Mouse (Mus musculus) stomach, embryonic 16.5 days (tissue): ENCODE data around the gene Adamts2. TPM values are rescaled to one million over a fixed set of nuclear protein-coding genes. Genes with fewer than 3 reads are reported as not detected.

ENCODE experiments used
- ATAC-seq: fragments of 200-750 bp; cut with Nextera tagmentation; 2 replicates; pipeline ENCODE4 v1.8.0; 2017; ENCODE audit warnings: moderate number of reproducible peaks, moderate TSS enrichment; ENCODE audit not compliant: insufficient read depth, low FRiP score
- H3K27ac ChIP-seq: fragments of 300-500 bp; sonication (generic); 2 replicates; pipeline ENCODE4 v1.5.1; 2014; ENCODE audit warnings: low read length
- H3K27me3 ChIP-seq: fragments of 300-500 bp; sonication (generic); 2 replicates; pipeline ENCODE4 v1.6.1; 2014; ENCODE audit warnings: low read length, control low read depth, mixed read lengths; ENCODE audit not compliant: control insufficient read depth, insufficient read depth
- H3K36me3 ChIP-seq: fragments of 300-500 bp; sonication (generic); 2 replicates; pipeline ENCODE4 v1.6.1; 2014; ENCODE audit warnings: low read length; ENCODE audit not compliant: control insufficient read depth, insufficient read depth
- H3K4me1 ChIP-seq: fragments of 300-500 bp; sonication (generic); 2 replicates; pipeline ENCODE4 v1.6.1; 2014; ENCODE audit warnings: low read length, control low read depth, mixed read lengths; ENCODE audit not compliant: control insufficient read depth, insufficient read depth
- H3K4me2 ChIP-seq: fragments of 300-500 bp; sonication (generic); 2 replicates; pipeline ENCODE4 v1.6.1; 2014; ENCODE audit warnings: low read depth, low read length, mixed read lengths
- H3K4me3 ChIP-seq: fragments of 300-500 bp; sonication (generic); replicated peaks from 2 replicates; pipeline ENCODE4 v1.5.1; 2014; ENCODE audit warnings: mild to moderate bottlenecking, low read length
- H3K9ac ChIP-seq: fragments of 300-500 bp; sonication (generic); 2 replicates; pipeline ENCODE4 v1.6.1; 2014; ENCODE audit warnings: low read length
- H3K9me3 ChIP-seq: fragments of 300-500 bp; sonication (generic); replicated peaks from 2 replicates; pipeline ENCODE4 v1.6.1; 2016; ENCODE audit warnings: low read length, control low read depth; ENCODE audit not compliant: control insufficient read depth
- WGBS: fragments of 180-500 bp; shearing (Covaris S2); extraction: QIAGEN DNeasy Blood & Tissue Kit; methylation state at CpG from one replicate; pipeline ENCODE4 v1.1.7; 2014; 5-methylcytosine and 5-hydroxymethylcytosine counted together
- polyA plus RNA-seq: library from polyadenylated mRNA; unstranded; fragments of >200 nt; fragmentation: Nextera tagmentation; extraction: Ambion mirVana; gene quantifications from 2 replicates; pipeline ENCODE4 v1.2.1, GENCODE M21; 2015

Gene Adamts2
- polyA plus RNA-seq, 1 experiment from 2014 or later, result 13.3 TPM

DNA sequence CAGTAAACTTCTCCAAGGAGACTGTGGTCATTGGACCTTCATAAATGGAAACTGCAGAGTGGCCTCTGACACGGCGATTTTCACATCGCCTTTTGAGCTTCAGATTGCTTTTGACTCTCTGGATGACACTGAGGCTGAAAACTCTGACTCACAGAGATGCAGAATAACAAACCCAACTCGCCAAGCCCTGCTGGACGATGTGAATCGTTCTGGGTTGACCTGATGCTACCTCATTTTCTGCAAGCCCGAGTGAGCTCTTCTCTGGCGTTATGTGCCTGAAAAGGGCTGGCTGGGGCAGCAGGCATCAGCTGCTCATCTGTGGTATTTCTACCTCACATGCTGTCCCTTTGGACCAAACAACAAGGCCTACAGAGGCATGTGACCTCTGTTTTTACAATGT is 98.6 kb downstream of the Adamts2 start:
- no peak for ATAC-seq
- no peak overlapping the region for H3K9ac ChIP-seq
- no peak overlapping the region for H3K27ac ChIP-seq
- no peaks in the 10 kb centered on the region for H3K9me3 ChIP-seq
- no peak overlapping the region for H3K4me3 ChIP-seq
- no peak overlapping the region for H3K4me2 ChIP-seq
- no peaks in the 10 kb centered on the region for H3K27me3 ChIP-seq
- no peaks in the 10 kb centered on the region for H3K4me1 ChIP-seq
- no peaks in the 10 kb centered on the region for H3K36me3 ChIP-seq
- 89% methylated on average over 8 of the region's 8 CpGs for WGBS

DNA sequence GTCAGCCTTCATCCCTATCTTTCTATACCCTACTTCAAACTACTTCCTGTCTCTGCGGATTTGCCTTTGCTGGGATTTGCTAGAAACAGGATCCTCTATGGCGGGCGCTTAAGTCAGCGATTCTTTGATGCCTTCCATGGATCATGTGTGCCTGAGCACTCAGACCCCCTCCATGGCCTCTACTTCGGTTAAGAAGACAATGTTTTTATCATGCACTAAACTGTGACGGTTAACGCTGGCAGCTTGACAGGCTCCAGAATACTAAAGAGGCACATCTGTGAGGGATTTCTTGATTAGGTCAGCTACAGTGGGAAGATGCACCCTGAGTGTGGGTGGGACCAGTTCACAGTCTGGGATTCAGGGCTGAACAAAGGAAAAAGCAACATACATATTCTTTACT is 101.5 kb downstream of the Adamts2 start:
- no peak overlapping the region for H3K4me2 ChIP-seq
- no peak overlapping the region for H3K4me3 ChIP-seq
- no peaks in the 10 kb centered on the region for H3K9me3 ChIP-seq
- H3K36me3 ChIP-seq, result no peaks in the 10 kb centered on the region
- H3K9ac ChIP-seq, result no peak overlapping the region
- no peaks in the 10 kb centered on the region for H3K27me3 ChIP-seq
- no peak overlapping the region for H3K27ac ChIP-seq
- 44% methylated on average over 7 of the region's 7 CpGs for WGBS
- H3K4me1 ChIP-seq, result no peaks in the 10 kb centered on the region
- ATAC-seq, result no peak

DNA sequence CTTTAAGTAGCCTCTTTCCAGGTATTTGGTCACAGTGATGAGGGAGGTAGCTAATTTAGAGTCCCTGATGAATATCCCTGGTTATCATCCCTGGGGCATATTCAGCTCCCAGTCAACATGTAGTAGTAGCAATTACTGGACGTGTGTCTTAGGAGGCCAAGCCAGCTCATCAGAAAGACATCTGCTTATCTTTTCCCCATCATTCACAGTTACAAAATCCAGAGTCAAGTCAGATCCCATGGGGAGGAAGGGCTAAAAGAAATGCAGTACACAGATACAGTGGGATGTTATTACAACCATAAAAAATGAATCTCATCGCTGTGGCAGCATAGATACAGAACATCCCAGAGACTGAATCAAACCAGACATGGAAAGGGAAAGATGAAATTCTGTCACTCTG is 102.6 kb downstream of the Adamts2 start:
- ATAC-seq, result no peak
- Histone ChIP-seq H3K4me2 (no peak overlapping the region), H3K9me3 (no peaks in the 10 kb centered on the region), H3K4me1 (no peaks in the 10 kb centered on the region), H3K4me3 (no peak overlapping the region), H3K9ac (no peak overlapping the region), H3K27me3 (no peaks in the 10 kb centered on the region), H3K27ac (no peak overlapping the region), H3K36me3 (no peaks in the 10 kb centered on the region)
- 69% methylated on average over 2 of the region's 2 CpGs for WGBS

DNA sequence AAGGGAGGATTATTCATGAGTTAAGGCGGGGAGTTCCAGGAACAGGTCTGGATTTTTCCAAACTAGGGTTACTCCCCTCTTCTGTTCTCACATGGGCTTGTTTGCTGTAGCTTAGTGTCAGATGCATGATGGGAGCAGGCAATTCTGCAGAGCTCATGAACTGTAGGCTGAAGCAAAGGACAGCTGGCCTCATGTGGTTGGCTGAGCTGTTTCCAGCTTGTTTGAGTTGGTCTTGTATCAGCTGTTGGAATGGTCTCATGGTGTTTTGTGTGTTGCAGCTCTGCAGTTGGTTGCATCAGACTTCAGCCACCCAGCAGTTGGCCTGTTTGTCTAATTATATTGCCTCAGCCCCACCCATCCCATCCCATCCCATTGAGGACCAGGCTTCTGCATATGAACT is 105.4 kb downstream of the Adamts2 start:
- H3K9me3 ChIP-seq, result no peaks in the 10 kb centered on the region
- ATAC-seq, result 0 out of 2 replicates have a peak, but pooled peaks have one; percentile 25
- 63% methylated on average over 1 of the region's 1 CpGs for WGBS
- no peaks in the 10 kb centered on the region for H3K4me1 ChIP-seq
- no peaks in the 10 kb centered on the region for H3K27me3 ChIP-seq
- no peaks in the 10 kb centered on the region for H3K36me3 ChIP-seq
- no peak overlapping the region for H3K4me2 ChIP-seq
- H3K9ac ChIP-seq, result no peak overlapping the region
- no peak overlapping the region for H3K4me3 ChIP-seq
- no peak overlapping the region for H3K27ac ChIP-seq

DNA sequence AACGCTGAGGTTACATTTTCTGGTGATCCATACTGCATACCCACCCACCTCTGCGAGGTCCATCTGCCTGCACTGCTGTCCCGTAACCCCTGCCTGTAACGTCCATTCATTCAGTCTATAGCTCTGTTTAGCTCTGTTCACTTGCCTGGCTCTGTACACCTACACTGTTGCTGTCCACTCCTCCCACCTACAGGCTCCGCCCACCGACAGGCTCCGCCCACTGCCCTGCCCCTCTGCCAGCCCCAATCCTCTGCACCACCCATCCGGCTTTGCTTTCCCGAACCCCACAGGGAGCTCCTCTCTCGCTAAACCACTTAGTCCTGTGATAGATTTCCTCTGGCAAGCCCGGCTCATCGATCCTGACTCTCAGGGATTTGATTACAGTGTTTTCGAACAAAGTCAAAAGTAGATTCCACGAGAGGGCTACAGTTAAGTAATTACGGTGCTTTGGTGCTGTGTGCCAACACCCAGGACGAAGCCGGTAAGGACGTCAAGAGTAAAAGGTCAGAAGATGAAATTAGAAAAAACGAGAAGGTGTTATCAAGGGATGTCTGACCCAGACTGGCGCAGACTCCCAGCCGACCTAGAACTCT is 111.8 kb downstream of the Adamts2 start:
- Histone ChIP-seq H3K9me3 (no peaks in the 10 kb centered on the region), H3K36me3 (no peaks in the 10 kb centered on the region), H3K4me1 (peaks cover 20% of the 10 kb centered on the region), H3K27me3 (no peaks in the 10 kb centered on the region), H3K4me2 (peak overlapping the region; percentile 25; the same call in 1 of the 2 replicates), H3K9ac (no peak overlapping the region), H3K4me3 (no peak overlapping the region), H3K27ac (no peak overlapping the region)
- 28% methylated on average over 21 of the region's 21 CpGs for WGBS
- ATAC-seq, result peak; percentile 82; the same call in 1 of the 2 replicates

DNA sequence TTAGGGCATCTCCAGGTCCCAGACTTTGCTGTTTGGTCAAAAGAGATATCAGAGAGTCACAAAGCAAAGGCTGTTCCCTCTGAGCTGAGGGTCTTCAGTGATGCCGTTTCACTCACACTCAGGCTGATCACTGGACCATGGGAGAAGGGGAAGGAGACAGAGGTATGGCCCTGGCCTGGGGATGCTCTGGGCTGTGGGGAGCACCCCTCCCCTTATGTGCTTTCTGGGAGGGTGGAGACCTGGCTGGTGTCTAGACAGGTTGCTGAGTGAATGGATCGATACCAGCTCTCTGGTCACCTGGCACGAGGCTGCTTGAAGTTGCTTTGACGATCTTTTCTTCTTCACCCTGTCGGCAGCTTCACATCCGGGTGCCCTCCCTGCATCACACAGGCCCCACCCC is 113.2 kb downstream of the Adamts2 start:
- 47% methylated on average over 6 of the region's 6 CpGs for WGBS

DNA sequence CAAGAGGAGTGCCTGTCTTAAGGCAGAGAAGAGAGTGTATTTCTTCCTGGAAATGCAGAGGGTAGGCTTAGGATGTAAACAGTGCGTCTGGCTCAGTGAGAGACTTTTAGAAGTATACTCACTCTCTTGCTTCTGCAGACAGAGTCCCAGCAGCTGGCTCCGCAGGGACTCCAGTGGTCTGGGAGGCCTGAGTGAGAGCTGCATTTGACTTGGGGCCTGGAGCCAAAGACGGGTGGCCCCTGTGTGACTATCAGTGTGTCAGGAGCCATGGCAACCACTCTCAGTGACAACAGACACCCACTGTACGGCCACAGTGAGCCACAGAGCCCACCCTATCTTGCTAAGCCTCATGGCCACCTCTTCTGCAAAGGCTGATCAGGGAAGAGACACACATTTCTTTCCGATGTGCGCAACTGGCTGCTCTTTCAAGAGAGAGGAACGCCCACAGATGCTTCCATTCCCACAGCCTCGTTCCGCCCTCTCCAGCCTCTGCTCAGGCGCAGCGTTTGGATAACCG is 115.6 kb downstream of the Adamts2 start:
- Histone ChIP-seq H3K27ac (peak overlapping the region; percentile 62; the same call in 1 of the 2 replicates), H3K27me3 (no peaks in the 10 kb centered on the region), H3K9ac (no peak overlapping the region), H3K4me3 (no peak overlapping the region), H3K4me1 (peaks cover 26% of the 10 kb centered on the region), H3K4me2 (no peak overlapping the region), H3K9me3 (no peaks in the 10 kb centered on the region), H3K36me3 (no peaks in the 10 kb centered on the region)
- ATAC-seq, result 0 out of 2 replicates have a peak, but pooled peaks have one; percentile 10
- 43% methylated on average over 12 of the region's 12 CpGs for WGBS

More for the DNA sequence above, 113.2 kb downstream of the Adamts2 start:
- H3K4me2 ChIP-seq, result no peak overlapping the region
- H3K36me3 ChIP-seq, result no peaks in the 10 kb centered on the region
- H3K9ac ChIP-seq, result no peak overlapping the region
- H3K27ac ChIP-seq, result no peak overlapping the region
- H3K9me3 ChIP-seq, result no peaks in the 10 kb centered on the region
- H3K27me3 ChIP-seq, result no peaks in the 10 kb centered on the region
- no peak for ATAC-seq
- no peak overlapping the region for H3K4me3 ChIP-seq
- H3K4me1 ChIP-seq, result peaks cover 20% of the 10 kb centered on the region

DNA sequence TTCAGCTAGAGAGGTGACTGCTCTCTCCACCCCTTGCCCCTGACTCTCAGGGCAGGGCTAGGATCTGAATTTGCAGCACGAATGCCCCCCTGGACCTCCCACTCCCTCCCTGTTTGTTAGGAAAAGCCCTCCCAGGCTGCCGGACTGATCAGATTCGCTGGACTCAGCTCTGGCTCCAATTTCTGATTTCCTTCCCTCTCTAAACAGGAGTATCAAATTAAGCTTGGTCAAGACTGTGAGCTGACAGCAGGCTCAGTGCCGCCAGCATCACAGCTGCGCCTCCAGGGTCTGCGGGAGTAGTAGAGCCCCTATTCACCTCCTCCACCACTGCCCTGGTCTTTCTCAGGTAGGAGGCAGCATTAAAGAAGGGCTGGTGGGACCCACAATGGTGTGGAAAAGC is 117.0 kb downstream of the Adamts2 start:
- Histone ChIP-seq H3K9ac (no peak overlapping the region), H3K27ac (no peak overlapping the region), H3K9me3 (0 out of 2 replicates have a peak, but pooled peaks cover 4% of the 10 kb centered on the region), H3K36me3 (no peaks in the 10 kb centered on the region), H3K4me3 (no peak overlapping the region), H3K4me2 (no peak overlapping the region), H3K27me3 (no peaks in the 10 kb centered on the region), H3K4me1 (peaks cover 26% of the 10 kb centered on the region)
- no peak for ATAC-seq
- 30% methylated on average over 6 of the region's 6 CpGs for WGBS

DNA sequence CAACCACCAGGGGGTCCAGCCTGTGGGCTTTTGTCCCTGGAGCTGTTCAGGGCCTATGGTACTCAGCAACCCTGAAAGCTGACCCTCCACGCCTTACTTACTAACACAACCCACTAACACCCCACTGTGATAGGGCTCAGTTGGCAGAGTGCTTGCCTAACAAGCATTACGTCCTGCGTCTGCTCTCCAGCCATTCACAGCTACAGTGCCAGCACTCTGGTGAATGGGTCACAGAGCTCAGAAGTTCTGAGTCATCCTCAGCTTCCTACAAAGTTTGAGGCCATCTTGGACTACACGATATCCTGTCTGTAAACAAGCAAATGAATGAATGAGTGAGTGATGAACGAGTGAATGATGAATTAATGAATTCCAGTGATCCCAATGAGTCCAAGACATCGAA is 118.5 kb downstream of the Adamts2 start:
- Histone ChIP-seq H3K4me3 (no peak overlapping the region), H3K4me1 (peaks cover 26% of the 10 kb centered on the region), H3K36me3 (no peaks in the 10 kb centered on the region), H3K4me2 (no peak overlapping the region), H3K27me3 (no peaks in the 10 kb centered on the region), H3K9ac (no peak overlapping the region), H3K9me3 (0 out of 2 replicates have a peak, but pooled peaks cover 4% of the 10 kb centered on the region), H3K27ac (no peak overlapping the region)
- no peak for ATAC-seq
- WGBS, result 80% methylated on average over 6 of the region's 6 CpGs
